Mouse (Mus musculus) cerebellum, adult 18-20 months (tissue): Measurements from ENCODE around the gene Tspan14.

Experiments used
- DNase-seq, 2 experiments: peaks; one replicate each; pipeline ENCODE4 v3.0.0; 2021

Tspan14 gene

GRCm38 (mm10) chr14:40915838-40916237 is 50.8 kb downstream of the Tspan14 start:
- DNase-seq = no peak

GRCm38 (mm10) chr14:40914701-40915100 is 51.9 kb downstream of the Tspan14 start:
- no peak for DNase-seq

GRCm38 (mm10) chr14:40913709-40914108 is 52.9 kb downstream of the Tspan14 start:
- no peak for DNase-seq

GRCm38 (mm10) chr14:40911529-40911928 is 55.1 kb downstream of the Tspan14 start:
- DNase-seq = no peak

- DNase-seq = no peak
Observed at GRCm38 (mm10) chr14:40908763-40909162, 57.8 kb downstream of the Tspan14 start.

GRCm38 (mm10) chr14:40906770-40907169 is 59.8 kb downstream of the Tspan14 start:
- DNase-seq = no peak

- no peak for DNase-seq
Observed at GRCm38 (mm10) chr14:40905813-40906212, 60.8 kb downstream of the Tspan14 start.

GRCm38 (mm10) chr14:40902307-40903055 is 64.1 kb downstream of the Tspan14 start:
- no peak for DNase-seq

- DNase-seq = no peak
Observed at GRCm38 (mm10) chr14:40900267-40900666, 66.3 kb downstream of the Tspan14 start.

- no peak for DNase-seq
Observed at GRCm38 (mm10) chr14:40897916-40898315, 68.7 kb downstream of the Tspan14 start.

GRCm38 (mm10) chr14:40895681-40896080 is 70.9 kb downstream of the Tspan14 start:
- DNase-seq = no peak

GRCm38 (mm10) chr14:40894576-40895247 is 71.9 kb downstream of the Tspan14 start:
- peak; percentile 53 to 64 for DNase-seq

- no peak for DNase-seq
Observed at GRCm38 (mm10) chr14:40893884-40894283, 72.7 kb downstream of the Tspan14 start.

GRCm38 (mm10) chr14:40893196-40893595 is 73.4 kb downstream of the Tspan14 start, which contains the start of gene Sh2d4b:
Gene Sh2d4b, minus strand, starts transcription at chr14:40893266.
- no peak for DNase-seq

GRCm38 (mm10) chr14:40892326-40892825 is 74.2 kb downstream of the Tspan14 start:
- no peak for DNase-seq

- DNase-seq = no peak
Observed at GRCm38 (mm10) chr14:40891506-40891905, 75.1 kb downstream of the Tspan14 start.

GRCm38 (mm10) chr14:40889704-40890103 is 76.9 kb downstream of the Tspan14 start:
- no peak for DNase-seq

- DNase-seq = no peak
Observed at GRCm38 (mm10) chr14:40889181-40889580, 77.4 kb downstream of the Tspan14 start.

- peak in 1 of 2 experiments; percentile 10 for DNase-seq
Observed at GRCm38 (mm10) chr14:40886428-40887202, 80.0 kb downstream of the Tspan14 start.

- DNase-seq = no peak
Observed at GRCm38 (mm10) chr14:40885752-40886151, 80.9 kb downstream of the Tspan14 start.

- DNase-seq = no peak
Observed at GRCm38 (mm10) chr14:40885225-40885624, 81.4 kb downstream of the Tspan14 start.

- no peak for DNase-seq
Observed at GRCm38 (mm10) chr14:40874565-40874964, 92.0 kb downstream of the Tspan14 start.

- DNase-seq = no peak
Observed at GRCm38 (mm10) chr14:40873961-40874360, 92.6 kb downstream of the Tspan14 start.
